Mouse (Mus musculus): ENCODE measurements around the gene Polr1e. TPM values are rescaled to one million over a fixed set of nuclear protein-coding genes. Genes with fewer than 3 reads are reported as not detected.

Polr1e gene
- polyA plus RNA-seq (2014; fragmentation: Nextera tagmentation; extraction: Ambion mirVana) = 43.1 and 43.6 TPM in 2 replicates

DNA sequence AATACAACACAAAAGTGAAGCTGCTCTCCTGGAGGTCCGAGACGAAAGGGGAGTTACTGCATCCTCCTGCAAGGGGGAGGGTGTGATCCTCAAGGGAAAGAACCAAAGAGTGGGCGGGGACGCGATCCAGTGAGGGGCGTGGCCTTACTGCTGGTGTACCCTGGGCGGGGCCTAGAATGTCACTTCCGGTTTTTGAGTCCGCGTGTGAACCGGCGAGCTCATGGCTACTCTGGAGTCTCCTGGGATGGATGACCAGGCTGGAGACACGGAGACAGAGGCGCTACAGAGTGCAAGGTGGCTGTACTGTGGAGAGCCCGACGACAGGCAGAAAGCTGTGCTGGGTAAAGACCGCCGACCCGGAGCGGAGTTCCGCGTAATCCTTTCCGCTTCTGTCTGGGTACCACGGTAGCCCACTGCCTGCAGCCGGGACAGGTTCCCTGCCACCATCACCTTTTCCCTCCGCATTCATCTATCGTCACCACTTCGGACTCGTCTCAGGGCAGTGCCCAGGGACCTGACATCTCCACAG, at the start of gene Polr1e:
Gene Polr1e, plus strand, starts transcription at position 132 of the 529 bp plus-strand sequence.
- Histone ChIP-seq H3K27me3 (ENCODE audit: control insufficient read depth, insufficient read depth, low read length) (no peaks in the 10 kb centered on the region), H3K9ac (ENCODE audit: low read depth, low read length) (peak within 1 kb of the TSS; percentile 72), H3K4me2 (peak within 1 kb of the TSS; percentile 75), H3K27ac (ENCODE audit: low read depth, low read length) (no peak within 1 kb of the TSS), H3K9me3 (replicated peaks; ENCODE audit: control insufficient read depth, low read length) (no peaks in the 10 kb centered on the region), H3K36me3 (ENCODE audit: control insufficient read depth, insufficient read depth, low read length) (no peaks in the 10 kb centered on the region), H3K4me3 (ENCODE audit: low read depth, low read length) (peak within 1 kb of the TSS; percentile 70), H3K4me1 (ENCODE audit: control insufficient read depth, insufficient read depth, low read length) (peaks cover 13% of the 10 kb centered on the region)
- ATAC-seq (replicated peaks; ENCODE audit: insufficient number of reproducible peaks, low FRiP score, low TSS enrichment) = peak; percentile 89
- under 1% methylated on average over 29 of the region's 29 CpGs for WGBS (ENCODE audit: insufficient replicate concordance)

DNA sequence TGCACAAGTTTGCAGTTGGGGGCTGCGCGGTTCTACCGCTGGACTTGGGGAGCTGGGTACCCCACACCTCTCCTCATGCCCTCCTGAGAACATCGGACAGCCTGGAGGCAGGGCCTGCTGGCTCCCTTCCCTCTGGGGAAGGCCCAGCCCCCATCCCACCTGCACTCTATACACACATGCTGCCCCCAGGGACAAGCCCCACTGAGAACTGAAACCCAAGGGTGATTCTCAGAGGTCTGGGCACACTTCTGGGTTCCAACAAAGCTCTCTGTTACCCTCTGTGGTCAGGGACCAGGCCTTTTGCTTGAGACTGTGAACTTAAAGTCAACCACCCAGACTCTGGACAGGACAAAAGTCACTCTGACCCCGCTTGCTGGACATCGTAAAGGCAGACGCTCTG, 48.3 kb upstream of the Polr1e start:
- ATAC-seq (replicated peaks; ENCODE audit: insufficient number of reproducible peaks, low FRiP score, low TSS enrichment) = no peak
- H3K9ac ChIP-seq (ENCODE audit: low read depth, low read length) = no peak overlapping the region

DNA sequence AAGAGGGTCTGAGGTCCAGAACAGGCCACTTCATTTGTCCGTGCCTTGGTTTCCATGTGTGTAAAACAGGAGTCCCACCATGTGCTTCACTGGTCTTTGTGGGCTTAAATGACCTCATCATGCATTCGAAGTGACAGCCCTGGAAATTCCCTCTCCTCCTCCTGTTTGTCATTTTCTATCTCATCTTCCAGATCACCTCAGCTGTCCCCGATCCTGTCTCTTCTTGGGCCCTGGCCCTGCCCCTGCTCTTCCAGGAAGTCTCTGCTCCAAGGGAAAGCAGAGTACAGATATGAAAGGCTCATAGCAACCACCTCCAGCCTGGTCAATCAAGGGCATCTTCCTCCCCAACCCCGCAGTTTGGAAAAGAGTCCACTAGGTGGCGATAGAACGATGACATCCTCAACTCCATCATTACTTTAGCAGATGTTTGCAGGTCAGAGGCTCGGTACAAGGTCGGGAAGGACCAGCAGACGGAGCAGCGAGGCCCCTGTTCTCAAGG, 47.7 kb upstream of the Polr1e start:
- H3K36me3 ChIP-seq (ENCODE audit: control insufficient read depth, insufficient read depth, low read length) = no peaks in the 10 kb centered on the region
- no peak for ATAC-seq (replicated peaks; ENCODE audit: insufficient number of reproducible peaks, low FRiP score, low TSS enrichment)
- H3K4me2 ChIP-seq = no peak overlapping the region
- peaks cover 2% of the 10 kb centered on the region; the same call in 1 of the 2 replicates for H3K4me1 ChIP-seq (ENCODE audit: control insufficient read depth, insufficient read depth, low read length)
- no peak overlapping the region for H3K27ac ChIP-seq (ENCODE audit: low read depth, low read length)
- no peaks in the 10 kb centered on the region for H3K9me3 ChIP-seq (replicated peaks; ENCODE audit: control insufficient read depth, low read length)
- no peak overlapping the region for H3K9ac ChIP-seq (ENCODE audit: low read depth, low read length)
- H3K4me3 ChIP-seq (ENCODE audit: low read depth, low read length) = no peak overlapping the region
- 19% methylated on average over 10 of the region's 10 CpGs for WGBS (ENCODE audit: insufficient replicate concordance)
- no peaks in the 10 kb centered on the region for H3K27me3 ChIP-seq (ENCODE audit: control insufficient read depth, insufficient read depth, low read length)

More for the DNA sequence above, 48.3 kb upstream of the Polr1e start:
- Histone ChIP-seq H3K36me3 (ENCODE audit: control insufficient read depth, insufficient read depth, low read length) (no peaks in the 10 kb centered on the region), H3K4me3 (ENCODE audit: low read depth, low read length) (no peak overlapping the region), H3K9me3 (replicated peaks; ENCODE audit: control insufficient read depth, low read length) (no peaks in the 10 kb centered on the region), H3K27me3 (ENCODE audit: control insufficient read depth, insufficient read depth, low read length) (no peaks in the 10 kb centered on the region), H3K4me1 (ENCODE audit: control insufficient read depth, insufficient read depth, low read length) (peaks cover 2% of the 10 kb centered on the region; the same call in 1 of the 2 replicates), H3K27ac (ENCODE audit: low read depth, low read length) (no peak overlapping the region), H3K4me2 (no peak overlapping the region)
- 87% methylated on average over 7 of the region's 7 CpGs for WGBS (ENCODE audit: insufficient replicate concordance)

DNA sequence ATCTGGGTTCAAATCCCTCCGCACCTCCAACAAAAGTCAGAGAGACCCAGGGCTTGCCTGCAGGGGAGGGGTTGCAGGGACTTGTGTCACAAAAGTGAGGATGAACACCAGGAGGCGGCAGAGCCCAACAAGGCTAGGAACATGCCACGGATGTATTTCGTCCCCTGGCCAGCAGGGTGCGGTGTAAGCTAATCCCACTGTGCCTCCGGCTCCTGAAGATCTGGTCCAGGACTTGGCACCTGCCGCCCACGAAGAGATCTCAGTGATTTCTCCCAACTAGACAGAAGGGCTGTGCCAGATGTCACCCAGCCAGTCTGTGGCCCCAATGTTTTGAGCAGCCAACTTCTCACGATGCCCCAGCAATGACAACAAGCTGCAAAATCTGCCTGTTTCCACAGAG, 44.9 kb upstream of the Polr1e start:
- Histone ChIP-seq H3K4me2 (peak overlapping the region; percentile 59), H3K4me3 (ENCODE audit: low read depth, low read length) (peak overlapping the region; percentile 11; the same call in 1 of the 2 replicates), H3K9me3 (replicated peaks; ENCODE audit: control insufficient read depth, low read length) (no peaks in the 10 kb centered on the region), H3K4me1 (ENCODE audit: control insufficient read depth, insufficient read depth, low read length) (peaks cover 2% of the 10 kb centered on the region; the same call in 1 of the 2 replicates), H3K36me3 (ENCODE audit: control insufficient read depth, insufficient read depth, low read length) (no peaks in the 10 kb centered on the region), H3K27me3 (ENCODE audit: control insufficient read depth, insufficient read depth, low read length) (no peaks in the 10 kb centered on the region), H3K9ac (ENCODE audit: low read depth, low read length) (0 out of 2 replicates have a peak overlapping the region, but pooled peaks have one; percentile 4), H3K27ac (ENCODE audit: low read depth, low read length) (no peak overlapping the region)
- WGBS (ENCODE audit: insufficient replicate concordance) = 8% methylated on average over 9 of the region's 9 CpGs
- peak; percentile 50; the same call in 1 of the 2 replicates for ATAC-seq (replicated peaks; ENCODE audit: insufficient number of reproducible peaks, low FRiP score, low TSS enrichment)

DNA sequence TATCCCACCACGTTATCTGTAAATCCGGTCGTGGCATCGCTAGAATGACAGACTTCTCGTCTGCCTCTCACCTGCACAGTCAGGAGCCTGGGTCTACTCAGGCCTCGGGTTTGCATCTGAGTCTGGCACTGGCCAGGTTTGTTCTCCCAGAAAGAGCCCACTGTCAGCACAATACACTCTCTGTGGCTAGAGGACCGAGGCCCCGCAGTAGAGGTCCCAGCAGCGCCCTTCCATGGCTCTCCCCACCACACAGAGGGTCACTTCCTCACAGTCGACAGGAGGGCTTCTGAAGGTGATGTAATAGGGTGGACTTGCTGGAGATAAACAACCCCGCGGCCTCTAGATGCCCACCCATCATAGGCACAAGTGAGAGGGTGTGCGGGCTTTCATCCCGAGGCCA, 44.5 kb upstream of the Polr1e start:
- H3K9ac ChIP-seq (ENCODE audit: low read depth, low read length) = 0 out of 2 replicates have a peak overlapping the region, but pooled peaks have one; percentile 4
- H3K4me3 ChIP-seq (ENCODE audit: low read depth, low read length) = peak overlapping the region; percentile 11; the same call in 1 of the 2 replicates
- ATAC-seq (replicated peaks; ENCODE audit: insufficient number of reproducible peaks, low FRiP score, low TSS enrichment) = no peak
- no peaks in the 10 kb centered on the region for H3K27me3 ChIP-seq (ENCODE audit: control insufficient read depth, insufficient read depth, low read length)
- H3K36me3 ChIP-seq (ENCODE audit: control insufficient read depth, insufficient read depth, low read length) = no peaks in the 10 kb centered on the region
- H3K9me3 ChIP-seq (replicated peaks; ENCODE audit: control insufficient read depth, low read length) = no peaks in the 10 kb centered on the region
- H3K27ac ChIP-seq (ENCODE audit: low read depth, low read length) = no peak overlapping the region
- WGBS (ENCODE audit: insufficient replicate concordance) = 47% methylated on average over 14 of the region's 14 CpGs
- H3K4me2 ChIP-seq = peak overlapping the region; percentile 59
- H3K4me1 ChIP-seq (ENCODE audit: control insufficient read depth, insufficient read depth, low read length) = peaks cover 2% of the 10 kb centered on the region; the same call in 1 of the 2 replicates

DNA sequence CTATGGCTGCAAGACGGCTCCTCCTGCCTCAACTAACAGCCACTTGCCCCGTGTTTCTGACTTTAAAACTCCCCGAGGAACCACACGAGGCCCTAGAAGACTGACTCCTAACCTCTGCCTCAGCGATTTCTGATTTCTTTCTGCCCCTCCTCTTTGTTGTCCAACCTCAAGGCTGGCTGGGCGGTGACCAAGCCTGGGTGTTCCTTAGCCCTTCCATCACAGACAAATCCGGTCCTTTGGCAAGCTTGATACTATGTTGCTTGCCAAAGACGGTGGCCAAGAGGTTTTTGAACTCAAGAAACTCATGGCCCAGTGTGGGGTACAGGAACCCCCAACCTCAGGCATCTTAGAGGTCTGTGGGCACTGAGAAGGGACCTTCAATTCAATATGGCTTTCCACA, 44.1 kb upstream of the Polr1e start:
- no peak overlapping the region for H3K27ac ChIP-seq (ENCODE audit: low read depth, low read length)
- H3K36me3 ChIP-seq (ENCODE audit: control insufficient read depth, insufficient read depth, low read length) = no peaks in the 10 kb centered on the region
- H3K4me2 ChIP-seq = no peak overlapping the region
- no peaks in the 10 kb centered on the region for H3K27me3 ChIP-seq (ENCODE audit: control insufficient read depth, insufficient read depth, low read length)
- H3K9ac ChIP-seq (ENCODE audit: low read depth, low read length) = no peak overlapping the region
- no peak for ATAC-seq (replicated peaks; ENCODE audit: insufficient number of reproducible peaks, low FRiP score, low TSS enrichment)
- WGBS (ENCODE audit: insufficient replicate concordance) = 73% methylated on average over 8 of the region's 8 CpGs
- H3K4me3 ChIP-seq (ENCODE audit: low read depth, low read length) = no peak overlapping the region
- peaks cover 2% of the 10 kb centered on the region; the same call in 1 of the 2 replicates for H3K4me1 ChIP-seq (ENCODE audit: control insufficient read depth, insufficient read depth, low read length)
- no peaks in the 10 kb centered on the region for H3K9me3 ChIP-seq (replicated peaks; ENCODE audit: control insufficient read depth, low read length)

DNA sequence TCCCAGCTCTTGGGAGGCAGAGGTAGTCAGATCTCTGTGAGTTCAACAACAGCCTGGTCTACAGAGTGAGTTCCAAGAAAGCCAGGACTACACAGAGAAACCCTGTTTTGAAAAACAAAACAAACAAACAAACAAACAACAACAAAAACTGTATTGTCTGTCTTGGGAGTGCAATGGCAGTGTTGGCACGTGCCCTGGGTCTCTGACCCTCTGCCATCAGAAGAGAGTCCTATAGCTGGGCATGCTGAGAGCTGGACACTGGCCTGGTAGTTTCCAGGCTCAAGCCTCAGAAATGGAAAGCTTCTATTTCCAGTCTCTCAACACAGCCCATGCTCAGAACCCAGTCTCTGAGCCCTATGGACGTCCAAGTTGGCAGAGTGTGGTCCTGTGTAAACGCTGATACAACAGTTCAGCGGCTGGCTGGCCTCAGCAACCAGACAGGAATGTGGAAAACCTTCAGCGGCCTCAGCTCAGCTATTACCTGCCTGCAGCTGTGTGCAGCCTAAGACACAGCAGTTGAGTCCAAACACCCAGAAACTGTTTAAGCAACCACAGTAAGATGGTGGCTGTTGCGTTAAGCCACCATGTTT, 42.3 kb upstream of the Polr1e start:
- no peak overlapping the region for H3K9ac ChIP-seq (ENCODE audit: low read depth, low read length)
- ATAC-seq (replicated peaks; ENCODE audit: insufficient number of reproducible peaks, low FRiP score, low TSS enrichment) = no peak
- no peaks in the 10 kb centered on the region for H3K36me3 ChIP-seq (ENCODE audit: control insufficient read depth, insufficient read depth, low read length)
- H3K4me1 ChIP-seq (ENCODE audit: control insufficient read depth, insufficient read depth, low read length) = peaks cover 5% of the 10 kb centered on the region; the same call in 1 of the 2 replicates
- H3K27ac ChIP-seq (ENCODE audit: low read depth, low read length) = no peak overlapping the region
- H3K27me3 ChIP-seq (ENCODE audit: control insufficient read depth, insufficient read depth, low read length) = no peaks in the 10 kb centered on the region
- no peak overlapping the region for H3K4me2 ChIP-seq
- 75% methylated on average over 6 of the region's 6 CpGs for WGBS (ENCODE audit: insufficient replicate concordance)
- no peaks in the 10 kb centered on the region for H3K9me3 ChIP-seq (replicated peaks; ENCODE audit: control insufficient read depth, low read length)
- H3K4me3 ChIP-seq (ENCODE audit: low read depth, low read length) = no peak overlapping the region

DNA sequence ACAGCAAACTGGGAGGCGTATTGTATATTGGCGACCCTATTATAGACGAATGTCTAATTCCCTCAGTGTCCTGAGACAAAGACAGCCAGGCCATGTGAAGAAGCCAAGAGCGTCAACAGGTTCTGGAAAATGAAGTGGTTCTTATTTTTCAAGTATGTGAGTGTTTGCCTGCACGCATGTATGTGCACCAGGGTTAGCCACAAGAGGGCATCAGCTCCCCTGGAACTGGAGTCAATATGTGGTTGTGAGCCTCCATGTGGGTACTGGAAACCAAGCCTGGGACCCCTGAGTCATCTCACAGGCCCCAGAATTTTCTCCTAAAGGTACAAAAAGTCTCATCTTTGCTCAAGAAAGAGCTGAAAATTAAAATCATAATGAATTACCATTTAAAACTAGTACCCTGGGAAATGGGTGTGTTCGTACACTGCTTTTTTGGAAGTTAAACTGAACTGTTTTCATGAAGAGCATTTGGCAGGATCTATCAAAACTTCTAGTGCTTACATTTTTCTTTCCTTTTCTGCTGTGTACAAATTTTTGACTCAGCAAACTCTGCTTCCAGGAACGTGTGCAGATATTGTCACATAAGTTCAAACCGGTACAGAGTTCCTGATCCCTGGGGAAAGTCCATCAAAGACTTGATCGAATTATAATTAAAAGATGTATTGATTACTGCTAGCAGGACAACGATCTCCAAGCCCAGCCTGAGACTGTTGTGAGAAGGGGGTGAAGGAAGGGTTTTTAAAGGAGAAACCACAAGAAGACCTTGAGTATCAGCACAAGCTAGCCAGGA, 41.3 kb upstream of the Polr1e start:
- no peak for ATAC-seq (replicated peaks; ENCODE audit: insufficient number of reproducible peaks, low FRiP score, low TSS enrichment)
- Histone ChIP-seq H3K4me2 (no peak overlapping the region), H3K27me3 (ENCODE audit: control insufficient read depth, insufficient read depth, low read length) (no peaks in the 10 kb centered on the region), H3K36me3 (ENCODE audit: control insufficient read depth, insufficient read depth, low read length) (no peaks in the 10 kb centered on the region), H3K27ac (ENCODE audit: low read depth, low read length) (no peak overlapping the region), H3K4me1 (ENCODE audit: control insufficient read depth, insufficient read depth, low read length) (peaks cover 10% of the 10 kb centered on the region), H3K9ac (ENCODE audit: low read depth, low read length) (no peak overlapping the region), H3K9me3 (replicated peaks; ENCODE audit: control insufficient read depth, low read length) (no peaks in the 10 kb centered on the region), H3K4me3 (ENCODE audit: low read depth, low read length) (no peak overlapping the region)
- WGBS (ENCODE audit: insufficient replicate concordance) = 83% methylated on average over 10 of the region's 10 CpGs
